Mouse (Mus musculus): Measurements from ENCODE around the gene Nav3. TPM values are rescaled to one million over a fixed set of nuclear protein-coding genes. Genes with fewer than 3 reads are reported as not detected.

Nav3 gene
- polyA plus RNA-seq, 1 experiment from 2014 or later = 4.0 TPM

DNA sequence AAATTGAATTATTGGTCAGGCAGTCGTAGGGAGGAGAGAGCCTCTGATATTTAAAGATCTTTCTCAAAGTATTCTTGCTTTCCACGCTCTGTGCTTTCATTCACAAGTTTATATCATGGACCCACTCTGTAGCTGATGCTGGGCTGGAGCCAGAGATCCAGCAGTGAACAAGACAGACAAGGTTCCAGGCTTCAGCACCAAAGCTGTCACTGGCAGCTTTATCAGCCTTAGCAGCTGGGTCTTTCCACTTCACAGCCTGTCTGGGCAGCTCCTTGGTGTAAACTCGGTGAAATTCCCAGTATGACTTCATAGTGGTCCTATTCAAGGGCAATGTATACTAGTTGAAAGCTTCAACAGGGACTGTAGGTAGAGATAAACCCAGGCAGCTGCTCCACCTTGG lies 172.1 kb downstream of the Nav3 start:
- ATAC-seq (replicated peaks; ENCODE audit: low FRiP score) (no peak), DNase-seq (ENCODE audit: low spot score) (no peak)
- H3K36me3 ChIP-seq (ENCODE audit: control insufficient read depth, insufficient read depth, low read length) = no peaks in the 10 kb centered on the region
- no peak overlapping the region for H3K4me2 ChIP-seq (ENCODE audit: low read depth, low read length, severe bottlenecking)
- no peaks in the 10 kb centered on the region for H3K9me3 ChIP-seq (ENCODE audit: control insufficient read depth, low read length)
- no peak overlapping the region for H3K9ac ChIP-seq (ENCODE audit: low read length)
- WGBS = 84% methylated on average over 3 of the region's 3 CpGs
- H3K27ac ChIP-seq (ENCODE audit: low read depth, low read length) = no peak overlapping the region
- no peaks in the 10 kb centered on the region for H3K4me1 ChIP-seq (replicated peaks; ENCODE audit: control insufficient read depth, insufficient read depth, low read length)
- no peaks in the 10 kb centered on the region for H3K27me3 ChIP-seq (ENCODE audit: control insufficient read depth, insufficient read depth, low read length)
- H3K4me3 ChIP-seq (ENCODE audit: low read depth, low read length) = no peak overlapping the region

DNA sequence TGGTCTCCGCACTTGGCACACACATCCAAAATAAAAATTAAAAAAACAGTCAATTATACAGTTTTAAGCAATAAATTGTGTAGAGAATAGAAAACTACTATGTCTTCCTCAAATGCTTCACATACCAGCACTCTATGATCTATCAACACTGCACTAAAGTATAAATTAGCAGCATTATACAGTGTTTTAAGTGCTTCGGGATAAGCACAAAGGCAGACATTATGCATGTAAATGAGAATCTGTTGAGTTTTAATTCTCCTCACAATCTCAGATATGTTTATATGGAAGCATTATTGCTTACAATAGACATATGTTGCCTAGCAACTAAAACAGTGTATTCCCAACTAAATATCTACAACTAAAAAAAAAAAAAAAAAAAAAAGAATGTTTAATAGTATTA lies 183.2 kb downstream of the Nav3 start:
- Histone ChIP-seq H3K4me2 (ENCODE audit: low read depth, low read length, severe bottlenecking) (no peak overlapping the region), H3K4me1 (replicated peaks; ENCODE audit: control insufficient read depth, insufficient read depth, low read length) (no peaks in the 10 kb centered on the region), H3K9me3 (ENCODE audit: control insufficient read depth, low read length) (no peaks in the 10 kb centered on the region), H3K27ac (ENCODE audit: low read depth, low read length) (no peak overlapping the region), H3K27me3 (ENCODE audit: control insufficient read depth, insufficient read depth, low read length) (no peaks in the 10 kb centered on the region), H3K9ac (ENCODE audit: low read length) (no peak overlapping the region), H3K36me3 (ENCODE audit: control insufficient read depth, insufficient read depth, low read length) (no peaks in the 10 kb centered on the region), H3K4me3 (ENCODE audit: low read depth, low read length) (no peak overlapping the region)
- ATAC-seq (replicated peaks; ENCODE audit: low FRiP score) = no peak
- 89% methylated on average over 2 of the region's 2 CpGs for WGBS
- no peak for DNase-seq (ENCODE audit: low spot score)

DNA sequence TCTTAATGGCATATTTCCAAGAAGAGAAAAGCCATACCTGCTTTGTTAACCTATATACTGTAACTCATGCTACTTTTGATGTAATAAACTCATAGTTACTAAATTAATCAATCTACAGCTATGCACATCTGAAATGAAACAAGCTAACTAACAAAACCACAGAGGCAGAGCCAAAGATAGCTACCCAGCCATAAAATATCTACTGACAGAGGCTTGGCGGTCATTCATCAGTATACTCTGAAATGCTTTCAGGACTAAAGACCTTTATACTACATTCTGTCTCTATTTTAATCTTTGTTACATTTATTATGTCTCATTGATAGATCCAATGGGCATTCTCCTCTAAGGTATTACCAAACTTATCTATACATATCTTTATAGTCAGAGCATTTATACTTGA lies 185.4 kb downstream of the Nav3 start:
- Histone ChIP-seq H3K4me1 (replicated peaks; ENCODE audit: control insufficient read depth, insufficient read depth, low read length) (no peaks in the 10 kb centered on the region), H3K4me2 (ENCODE audit: low read depth, low read length, severe bottlenecking) (no peak overlapping the region), H3K36me3 (ENCODE audit: control insufficient read depth, insufficient read depth, low read length) (no peaks in the 10 kb centered on the region), H3K9me3 (ENCODE audit: control insufficient read depth, low read length) (no peaks in the 10 kb centered on the region), H3K9ac (ENCODE audit: low read length) (no peak overlapping the region), H3K4me3 (ENCODE audit: low read depth, low read length) (no peak overlapping the region), H3K27ac (ENCODE audit: low read depth, low read length) (no peak overlapping the region), H3K27me3 (ENCODE audit: control insufficient read depth, insufficient read depth, low read length) (no peaks in the 10 kb centered on the region)
- ATAC-seq (replicated peaks; ENCODE audit: low FRiP score) (no peak), DNase-seq (ENCODE audit: low spot score) (no peak)
- WGBS = 82% methylated on average over 1 of the region's 1 CpGs

DNA sequence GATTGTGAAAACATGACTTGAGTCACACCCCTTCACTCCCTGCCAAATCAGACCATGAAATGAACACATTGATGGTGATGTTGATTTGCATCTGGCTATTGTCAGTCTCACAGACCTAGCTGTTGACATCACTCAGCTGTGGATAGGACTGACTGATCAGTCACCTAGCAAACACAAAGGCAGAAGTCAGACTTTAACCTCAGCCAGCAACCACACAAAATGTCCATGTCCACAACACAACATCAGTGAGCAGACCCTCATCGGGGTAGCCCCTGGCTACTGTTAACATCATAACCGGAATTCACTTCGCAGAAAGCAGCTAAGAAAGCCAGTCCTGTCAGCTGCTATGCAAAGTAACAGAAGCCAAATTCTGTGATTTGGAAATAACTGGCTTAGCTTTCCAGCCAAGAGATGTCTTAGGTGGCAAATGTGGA lies 213.9 kb downstream of the Nav3 start:
- WGBS = 62% methylated on average over 3 of the region's 3 CpGs
- no peaks in the 10 kb centered on the region for H3K36me3 ChIP-seq (ENCODE audit: control insufficient read depth, insufficient read depth, low read length)
- H3K4me1 ChIP-seq (replicated peaks; ENCODE audit: control insufficient read depth, insufficient read depth, low read length) = 0 out of 2 replicates have a peak, but pooled peaks cover 3% of the 10 kb centered on the region
- H3K4me3 ChIP-seq (ENCODE audit: low read depth, low read length) = no peak overlapping the region
- no peak for DNase-seq (ENCODE audit: low spot score)
- H3K27me3 ChIP-seq (ENCODE audit: control insufficient read depth, insufficient read depth, low read length) = no peaks in the 10 kb centered on the region
- H3K27ac ChIP-seq (ENCODE audit: low read depth, low read length) = no peak overlapping the region
- no peak overlapping the region for H3K4me2 ChIP-seq (ENCODE audit: low read depth, low read length, severe bottlenecking)
- no peaks in the 10 kb centered on the region for H3K9me3 ChIP-seq (ENCODE audit: control insufficient read depth, low read length)
- ATAC-seq (replicated peaks; ENCODE audit: low FRiP score) = peak; percentile 62
- no peak overlapping the region for H3K9ac ChIP-seq (ENCODE audit: low read length)

DNA sequence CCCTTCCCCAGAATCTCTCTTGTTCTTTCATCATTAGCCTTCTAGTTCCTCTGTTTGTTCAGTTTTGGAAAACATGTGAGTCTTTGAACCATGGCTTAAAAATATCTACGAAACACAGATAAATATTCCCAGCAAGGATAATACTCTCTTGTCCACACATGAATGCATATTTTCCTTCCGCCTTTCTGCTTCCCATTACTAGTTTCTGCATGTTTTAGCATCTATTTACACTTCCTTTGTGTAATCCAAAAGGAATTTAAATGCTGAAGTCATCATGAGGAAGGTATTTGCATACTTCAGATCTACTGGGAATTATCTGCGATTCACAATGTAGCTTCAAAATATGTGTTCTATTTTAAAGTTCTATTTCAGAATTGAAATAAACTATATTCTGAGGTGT lies 215.3 kb downstream of the Nav3 start:
- no peak for DNase-seq (ENCODE audit: low spot score)
- Histone ChIP-seq H3K4me1 (replicated peaks; ENCODE audit: control insufficient read depth, insufficient read depth, low read length) (0 out of 2 replicates have a peak, but pooled peaks cover 3% of the 10 kb centered on the region), H3K36me3 (ENCODE audit: control insufficient read depth, insufficient read depth, low read length) (no peaks in the 10 kb centered on the region), H3K27ac (ENCODE audit: low read depth, low read length) (no peak overlapping the region), H3K4me3 (ENCODE audit: low read depth, low read length) (no peak overlapping the region), H3K9ac (ENCODE audit: low read length) (no peak overlapping the region), H3K9me3 (ENCODE audit: control insufficient read depth, low read length) (no peaks in the 10 kb centered on the region), H3K4me2 (ENCODE audit: low read depth, low read length, severe bottlenecking) (no peak overlapping the region), H3K27me3 (ENCODE audit: control insufficient read depth, insufficient read depth, low read length) (no peaks in the 10 kb centered on the region)
- ATAC-seq (replicated peaks; ENCODE audit: low FRiP score) = 0 out of 2 replicates have a peak, but pooled peaks have one; percentile 40
- WGBS = 67% methylated on average over 3 of the region's 3 CpGs

DNA sequence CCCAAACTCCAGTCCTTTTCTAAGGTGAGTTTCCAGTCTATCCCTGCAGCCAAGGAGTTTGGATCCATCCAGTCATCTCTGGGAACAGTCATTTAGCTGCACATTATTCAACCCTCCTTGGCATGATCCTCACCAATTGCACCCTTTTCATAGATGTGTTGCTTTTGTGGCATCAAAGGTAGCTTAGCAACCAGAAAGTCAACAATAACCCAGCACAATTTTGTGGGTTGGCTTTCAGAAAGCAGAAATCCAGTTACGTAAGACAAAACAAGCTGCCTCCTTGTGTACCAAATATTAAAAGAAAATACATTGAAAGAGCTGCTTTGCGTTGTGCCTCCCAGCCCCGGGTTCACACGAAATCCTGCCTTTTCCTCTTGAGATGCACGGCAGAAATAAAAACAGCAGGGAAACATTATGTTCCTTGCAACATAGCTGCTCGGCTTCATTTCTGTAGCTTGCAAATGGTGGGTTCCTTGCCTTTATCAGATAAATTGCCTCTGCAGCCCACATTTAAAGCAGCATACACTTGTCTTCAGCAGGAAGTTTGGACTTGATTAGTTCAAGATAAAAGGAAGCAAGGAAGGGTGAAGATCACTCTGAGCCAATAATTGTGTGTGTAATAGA lies 222.6 kb downstream of the Nav3 start:
- H3K9ac ChIP-seq (ENCODE audit: low read length) = no peak overlapping the region
- 73% methylated on average over 6 of the region's 6 CpGs for WGBS
- H3K4me1 ChIP-seq (replicated peaks; ENCODE audit: control insufficient read depth, insufficient read depth, low read length) = no peaks in the 10 kb centered on the region
- ATAC-seq (replicated peaks; ENCODE audit: low FRiP score) (no peak; the same call in 1 of the 2 replicates), DNase-seq (ENCODE audit: low spot score) (no peak)
- no peaks in the 10 kb centered on the region for H3K9me3 ChIP-seq (ENCODE audit: control insufficient read depth, low read length)
- H3K27ac ChIP-seq (ENCODE audit: low read depth, low read length) = no peak overlapping the region
- H3K4me3 ChIP-seq (ENCODE audit: low read depth, low read length) = no peak overlapping the region
- no peaks in the 10 kb centered on the region for H3K36me3 ChIP-seq (ENCODE audit: control insufficient read depth, insufficient read depth, low read length)
- no peak overlapping the region for H3K4me2 ChIP-seq (ENCODE audit: low read depth, low read length, severe bottlenecking)
- no peaks in the 10 kb centered on the region for H3K27me3 ChIP-seq (ENCODE audit: control insufficient read depth, insufficient read depth, low read length)

DNA sequence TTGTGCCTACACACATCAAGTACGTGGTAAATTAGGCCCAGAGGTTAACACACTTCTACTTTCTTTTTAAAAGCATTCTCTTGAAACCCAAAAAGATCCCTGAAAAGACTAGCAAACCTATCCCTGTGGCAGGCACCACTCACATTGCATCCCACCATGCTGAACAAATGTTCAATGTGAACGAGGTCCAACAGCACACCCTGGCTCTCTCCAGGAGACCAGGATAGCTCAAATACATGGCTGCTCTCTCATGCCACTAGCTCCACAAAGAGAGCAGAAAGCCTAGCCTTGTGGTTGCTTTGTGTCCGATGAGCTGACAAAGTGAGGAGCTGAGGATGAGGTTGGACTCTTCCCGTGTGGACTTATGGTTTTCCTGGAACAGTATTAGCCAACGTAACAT lies 249.6 kb downstream of the Nav3 start:
- Histone ChIP-seq H3K9ac (ENCODE audit: low read length) (no peak overlapping the region), H3K9me3 (ENCODE audit: control insufficient read depth, low read length) (no peaks in the 10 kb centered on the region), H3K36me3 (ENCODE audit: control insufficient read depth, insufficient read depth, low read length) (no peaks in the 10 kb centered on the region), H3K4me1 (replicated peaks; ENCODE audit: control insufficient read depth, insufficient read depth, low read length) (no peaks in the 10 kb centered on the region), H3K27me3 (ENCODE audit: control insufficient read depth, insufficient read depth, low read length) (no peaks in the 10 kb centered on the region), H3K27ac (ENCODE audit: low read depth, low read length) (no peak overlapping the region), H3K4me3 (ENCODE audit: low read depth, low read length) (no peak overlapping the region), H3K4me2 (ENCODE audit: low read depth, low read length, severe bottlenecking) (no peak overlapping the region)
- no peak for ATAC-seq (replicated peaks; ENCODE audit: low FRiP score)
- 84% methylated on average over 5 of the region's 5 CpGs for WGBS
- no peak for DNase-seq (ENCODE audit: low spot score)

DNA sequence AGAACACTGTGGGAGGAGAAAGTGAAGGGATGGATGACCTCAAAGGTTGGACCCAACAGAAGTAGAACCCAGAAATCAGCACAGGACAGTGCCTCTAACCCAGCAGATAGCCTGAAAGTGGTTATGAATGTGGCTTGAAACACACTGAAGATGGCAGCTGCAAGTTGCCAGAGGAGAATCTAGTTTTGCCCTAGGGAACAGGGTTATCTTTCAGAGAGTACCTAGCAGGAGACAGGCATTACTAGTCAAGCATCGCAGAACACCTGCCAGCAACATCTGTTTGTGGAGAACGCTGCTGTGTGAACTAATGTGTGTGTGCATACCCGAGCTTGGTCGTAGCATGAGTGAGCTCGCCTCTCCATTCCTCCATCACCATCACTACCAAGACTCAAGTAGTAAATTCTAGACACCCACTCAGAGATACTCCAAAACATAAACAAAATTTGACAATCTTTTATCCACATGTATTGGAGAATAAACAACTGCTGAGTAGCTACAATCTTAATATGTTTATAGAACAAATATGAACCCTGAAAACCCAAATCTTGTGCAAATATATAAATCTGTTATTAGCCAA lies 251.8 kb downstream of the Nav3 start:
- H3K9me3 ChIP-seq (ENCODE audit: control insufficient read depth, low read length) = no peaks in the 10 kb centered on the region
- no peak overlapping the region for H3K9ac ChIP-seq (ENCODE audit: low read length)
- no peaks in the 10 kb centered on the region for H3K27me3 ChIP-seq (ENCODE audit: control insufficient read depth, insufficient read depth, low read length)
- no peak overlapping the region for H3K27ac ChIP-seq (ENCODE audit: low read depth, low read length)
- H3K4me2 ChIP-seq (ENCODE audit: low read depth, low read length, severe bottlenecking) = no peak overlapping the region
- WGBS = 93% methylated on average over 5 of the region's 5 CpGs
- no peaks in the 10 kb centered on the region for H3K4me1 ChIP-seq (replicated peaks; ENCODE audit: control insufficient read depth, insufficient read depth, low read length)
- H3K36me3 ChIP-seq (ENCODE audit: control insufficient read depth, insufficient read depth, low read length) = no peaks in the 10 kb centered on the region
- ATAC-seq (replicated peaks; ENCODE audit: low FRiP score) = no peak
- no peak for DNase-seq (ENCODE audit: low spot score)
- no peak overlapping the region for H3K4me3 ChIP-seq (ENCODE audit: low read depth, low read length)

DNA sequence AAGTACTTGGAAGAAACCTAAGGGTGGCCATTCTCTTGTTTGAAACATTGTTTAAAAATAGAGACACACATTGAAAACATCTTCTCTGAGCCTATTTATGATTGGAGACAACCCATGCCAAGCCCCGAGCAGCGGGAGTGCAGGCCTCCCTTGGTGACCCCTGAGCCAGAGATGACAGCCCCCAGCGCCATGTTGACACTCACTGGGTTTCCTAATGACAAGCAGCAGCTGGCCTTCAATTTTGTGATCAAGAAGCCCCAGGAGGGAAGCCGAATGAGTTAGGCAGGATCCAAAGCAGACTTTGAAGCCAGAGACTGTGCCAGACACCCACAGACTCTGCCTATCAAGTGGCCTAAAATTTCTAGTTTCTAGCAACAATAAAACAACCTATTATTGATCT lies 263.1 kb downstream of the Nav3 start:
- no peak overlapping the region for H3K4me2 ChIP-seq (ENCODE audit: low read depth, low read length, severe bottlenecking)
- no peak overlapping the region for H3K9ac ChIP-seq (ENCODE audit: low read length)
- H3K27ac ChIP-seq (ENCODE audit: low read depth, low read length) = no peak overlapping the region
- H3K36me3 ChIP-seq (ENCODE audit: control insufficient read depth, insufficient read depth, low read length) = no peaks in the 10 kb centered on the region
- ATAC-seq (replicated peaks; ENCODE audit: low FRiP score) (no peak), DNase-seq (ENCODE audit: low spot score) (no peak)
- H3K9me3 ChIP-seq (ENCODE audit: control insufficient read depth, low read length) = no peaks in the 10 kb centered on the region
- no peaks in the 10 kb centered on the region for H3K4me1 ChIP-seq (replicated peaks; ENCODE audit: control insufficient read depth, insufficient read depth, low read length)
- no peaks in the 10 kb centered on the region for H3K27me3 ChIP-seq (ENCODE audit: control insufficient read depth, insufficient read depth, low read length)
- no peak overlapping the region for H3K4me3 ChIP-seq (ENCODE audit: low read depth, low read length)
- WGBS = 41% methylated on average over 4 of the region's 4 CpGs

All from forebrain, embryonic 11.5 days (tissue).